ENCODE assay signal across 8 mouse cellular contexts in genomic region chr12:58268186-58268562, GRCm38 (mm10). TPM values are rescaled to one million over a fixed set of nuclear protein-coding genes. Genes with fewer than 3 reads are reported as not detected.
A peak's percentile ranks its signal among the peaks of the same experiment; 100 is the strongest.
DNase-seq lines count a peak whose midpoint lies in the region; ATAC-seq lines count a peak whose summit lies in the region.

No protein-coding gene starts in this region.

- peak; percentile 48 for ATAC-seq in embryonic facial prominence, embryonic 12.5 days (ENCODE audit: insufficient number of reproducible peaks, insufficient read depth, low FRiP score, low TSS enrichment)
- ATAC-seq in heart, embryonic 15.5 days (replicated peaks; ENCODE audit: insufficient number of reproducible peaks, insufficient read depth, low FRiP score, low read depth) = peak; percentile 23
- peak; percentile 78 for ATAC-seq in midbrain, embryonic 13.5 days

- peaks cover 11% of the 10 kb centered on the region; the same call in 1 of the 2 replicates for H3K27me3 ChIP-seq in embryonic facial prominence, embryonic 12.5 days
- H3K27me3 ChIP-seq in heart, embryonic 15.5 days = no peaks in the 10 kb centered on the region
- H3K27me3 ChIP-seq in midbrain, embryonic 13.5 days = peaks cover 11% of the 10 kb centered on the region

- 5% methylated on average over 15 of the region's 15 CpGs for WGBS in embryonic facial prominence, embryonic 12.5 days
- WGBS in heart, embryonic 15.5 days = 2% methylated on average over 15 of the region's 15 CpGs
- WGBS in midbrain, embryonic 13.5 days = 8% methylated on average over 15 of the region's 15 CpGs

- H3K27ac ChIP-seq in embryonic facial prominence, embryonic 12.5 days = peak overlapping the region; percentile 82
- peak overlapping the region; percentile 83 for H3K27ac ChIP-seq in heart, embryonic 15.5 days
- no peak overlapping the region for H3K27ac ChIP-seq in midbrain, embryonic 13.5 days

- no peaks in the 10 kb centered on the region for H3K9me3 ChIP-seq in embryonic facial prominence, embryonic 12.5 days
- H3K9me3 ChIP-seq in heart, embryonic 15.5 days (replicated peaks) = no peaks in the 10 kb centered on the region
- H3K9me3 ChIP-seq in midbrain, embryonic 13.5 days = no peaks in the 10 kb centered on the region

- peak; percentile 4 to 6 for DNase-seq in lung, adult 18-20 months
- no peak for DNase-seq in lung, postnatal 10 days
- DNase-seq in left cerebral cortex, postnatal 4 days = peak; percentile 3
- no peak for DNase-seq in thymus, postnatal 4 days
- DNase-seq in c-Kit-positive CD71-positive TER-119-positive erythroid progenitor cells, embryonic 14.5 days (ENCODE audit: low spot score) = no peak

- no peaks in the 10 kb centered on the region for H3K36me3 ChIP-seq in embryonic facial prominence, embryonic 12.5 days
- no peaks in the 10 kb centered on the region for H3K36me3 ChIP-seq in heart, embryonic 15.5 days
- H3K36me3 ChIP-seq in midbrain, embryonic 13.5 days = no peaks in the 10 kb centered on the region

- peak overlapping the region; percentile 76 for H3K4me2 ChIP-seq in embryonic facial prominence, embryonic 12.5 days (replicated peaks)
- peak overlapping the region; percentile 71 for H3K4me2 ChIP-seq in heart, embryonic 15.5 days
- peak overlapping the region; percentile 77 for H3K4me2 ChIP-seq in midbrain, embryonic 13.5 days (replicated peaks)

- H3K4me1 ChIP-seq in embryonic facial prominence, embryonic 12.5 days = peaks cover 10% of the 10 kb centered on the region; the same call in 1 of the 2 replicates
- H3K4me1 ChIP-seq in heart, embryonic 15.5 days (replicated peaks) = peaks cover 6% of the 10 kb centered on the region
- H3K4me1 ChIP-seq in midbrain, embryonic 13.5 days (replicated peaks) = peaks cover 16% of the 10 kb centered on the region

- H3K9ac ChIP-seq in embryonic facial prominence, embryonic 12.5 days = peak overlapping the region; percentile 57
- peak overlapping the region; percentile 54 for H3K9ac ChIP-seq in heart, embryonic 15.5 days
- peak overlapping the region; percentile 66 for H3K9ac ChIP-seq in midbrain, embryonic 13.5 days (replicated peaks)

- H3K4me3 ChIP-seq in embryonic facial prominence, embryonic 12.5 days = peak overlapping the region; percentile 36
- peak overlapping the region; percentile 51 for H3K4me3 ChIP-seq in heart, embryonic 15.5 days
- H3K4me3 ChIP-seq in midbrain, embryonic 13.5 days (replicated peaks) = peak overlapping the region; percentile 44

- intact Hi-C loops in left cerebral cortex, postnatal 4 days (cut with DNase I) = no loop called here

RNA-seq across cellular contexts. Expression of gene Clec14a, which starts 0.9 kb away (rescaled TPM):
- 7.5 and 8.4 TPM in 2 replicates for polyA plus RNA-seq in embryonic facial prominence, embryonic 12.5 days (2016; fragmentation: Nextera tagmentation; extraction: Ambion mirVana)
- polyA plus RNA-seq in heart, embryonic 15.5 days (2015; fragmentation: Nextera tagmentation; extraction: Ambion mirVana) = 17.9 and 18.6 TPM in 2 replicates
- total RNA-seq in left cerebral cortex, postnatal 4 days (2021) = 1 to 10 TPM; 5.3 to 6.8 TPM
- polyA plus RNA-seq in midbrain, embryonic 13.5 days (2015; fragmentation: Nextera tagmentation; extraction: Ambion mirVana) = 3.6 and 4.2 TPM in 2 replicates

RNA-seq across cellular contexts. Expression of gene Sstr1, which starts 56.6 kb away (rescaled TPM):
- polyA plus RNA-seq in embryonic facial prominence, embryonic 12.5 days (2016; fragmentation: Nextera tagmentation; extraction: Ambion mirVana) = 2.0 and 2.5 TPM in 2 replicates
- 0.11 and 0.44 TPM in 2 replicates for polyA plus RNA-seq in heart, embryonic 15.5 days (2015; fragmentation: Nextera tagmentation; extraction: Ambion mirVana)
- total RNA-seq in left cerebral cortex, postnatal 4 days (2021) = 10 to 100 TPM; 72.0 to 72.2 TPM
- polyA plus RNA-seq in midbrain, embryonic 13.5 days (2015; fragmentation: Nextera tagmentation; extraction: Ambion mirVana) = 2.9 and 3.4 TPM in 2 replicates

Comparison
In these comparisons a context has a peak if more than half of its experiments do, and no peak if none do; other contexts are left out.
1. DNase-seq: peak in lung, adult 18-20 months (2 of 2) and left cerebral cortex, postnatal 4 days (single experiment); none in lung, postnatal 10 days (single experiment), thymus, postnatal 4 days (single experiment) and c-Kit-positive CD71-positive TER-119-positive erythroid progenitor cells, embryonic 14.5 days (single experiment).
2. ATAC-seq: peak in every context shown above with its lines; median percentile 78 in midbrain, embryonic 13.5 days; 48 in embryonic facial prominence, embryonic 12.5 days; 23 in heart, embryonic 15.5 days.
3. Peak in every context shown above with its lines, with median percentiles within 50 percentile points of each other: H3K4me2 ChIP-seq, H3K4me3 ChIP-seq and H3K9ac ChIP-seq.